8 mouse cellular contexts compared by ENCODE assay signal in the genomic region with DNA sequence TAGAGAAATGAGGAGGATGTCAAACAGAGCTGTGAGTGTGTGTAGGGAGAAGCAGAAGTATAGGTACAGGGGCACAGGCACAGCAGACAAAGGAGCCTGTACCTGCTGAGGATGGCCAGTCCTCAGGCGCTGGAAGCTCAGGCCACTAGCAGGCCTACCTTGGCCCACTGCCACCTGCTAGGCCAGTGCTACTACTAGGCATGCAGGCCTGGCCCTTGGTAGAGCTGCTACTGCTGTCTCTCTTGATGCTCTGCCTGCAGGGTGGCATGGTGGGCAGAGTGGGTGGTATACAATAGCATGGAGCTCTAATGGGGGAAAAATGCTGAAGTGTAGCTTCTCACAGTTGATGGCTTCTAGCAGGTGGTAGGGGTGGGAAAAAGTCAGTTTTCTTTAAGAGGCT.
DNase-seq lines count a peak whose midpoint lies in the region.

No protein-coding gene starts in this region.

- peak; percentile 41 for DNase-seq in adrenal gland, postnatal 10 days
- no peak for DNase-seq in adrenal gland, postnatal 4 days (ENCODE audit: low spot score in 2 of 2)
- peak; percentile 19 for DNase-seq in gastrocnemius, postnatal 10 days
- no peak for DNase-seq in gastrocnemius, postnatal 25 days
- DNase-seq in kidney, adult 11 months, result peak; percentile 5
- no peak for DNase-seq in kidney, adult 9 months
- peak; percentile 14 for DNase-seq in NIH3T3 (ENCODE audit: low read depth)
- no peak for DNase-seq in spleen, postnatal 14 days (ENCODE audit: low spot score in 2 of 2)

Comparison
In these comparisons a context has a peak if more than half of its experiments do, and no peak if none do; other contexts are left out.
1. DNase-seq: peak in adrenal gland, postnatal 10 days (single experiment), gastrocnemius, postnatal 10 days (single experiment), kidney, adult 11 months (single experiment) and NIH3T3 (single experiment); none in adrenal gland, postnatal 4 days (0 of 2), gastrocnemius, postnatal 25 days (single experiment), kidney, adult 9 months (single experiment) and spleen, postnatal 14 days (0 of 2).